Comparison of ENCODE assay signal across 10 mouse cellular contexts in genomic region chr17:24243311-24243969, GRCm38 (mm10). TPM values are rescaled to one million over a fixed set of nuclear protein-coding genes. Genes with fewer than 3 reads are reported as not detected.
DNase-seq lines count a peak whose midpoint lies in the region; ATAC-seq lines count a peak whose summit lies in the region.
"Had no signal": no experiment of that assay in that cellular context is flagged by ENCODE, and none has a peak within 500 bp of the region (broad histone marks: within the 10 kb centered on the region; RNA-seq: fewer than 3 reads in every experiment).

No protein-coding gene starts in this region.

- no peak for ATAC-seq in midbrain, embryonic 14.5 days (ENCODE audit: low FRiP score, low TSS enrichment)
- ATAC-seq in midbrain, embryonic 15.5 days (replicated peaks), result no peak

- H3K9me3 ChIP-seq in midbrain, embryonic 14.5 days (ENCODE audit: control insufficient read depth, low read length), result no peaks in the 10 kb centered on the region
- H3K9me3 ChIP-seq in midbrain, embryonic 15.5 days, result no peaks in the 10 kb centered on the region
- H3K9me3 ChIP-seq: stomach, embryonic 15.5 days had no signal

- no peak overlapping the region for H3K9ac ChIP-seq in midbrain, embryonic 14.5 days (replicated peaks; ENCODE audit: low read length)
- H3K9ac ChIP-seq in midbrain, embryonic 15.5 days, result no peak overlapping the region
- H3K9ac ChIP-seq: liver, embryonic 13.5 days; stomach, embryonic 15.5 days had no signal

- 91% methylated on average over 4 of the region's 4 CpGs for WGBS in midbrain, embryonic 14.5 days
- WGBS in midbrain, embryonic 15.5 days, result 85% methylated on average over 4 of the region's 4 CpGs

- H3K4me2 ChIP-seq in midbrain, embryonic 14.5 days (ENCODE audit: low read length), result no peak overlapping the region
- H3K4me2 ChIP-seq in midbrain, embryonic 15.5 days, result no peak overlapping the region
- H3K4me2 ChIP-seq: liver, embryonic 13.5 days; stomach, embryonic 15.5 days had no signal

- intact Hi-C loops in heart, postnatal 25 days (cut with DNase I), result no loop called here

- H3K4me3 ChIP-seq in midbrain, embryonic 14.5 days (replicated peaks; ENCODE audit: low read depth, low read length), result no peak overlapping the region
- H3K4me3 ChIP-seq in midbrain, embryonic 15.5 days, result no peak overlapping the region
- H3K4me3 ChIP-seq: liver, embryonic 13.5 days; stomach, embryonic 15.5 days had no signal

- DNase-seq in cerebellum, postnatal 14 days, result peak; percentile 46 to 83
- DNase-seq in cerebellum, adult 11 months, result no peak
- peak; percentile 46 for DNase-seq in midbrain, embryonic 14.5 days
- peak; percentile 45 for DNase-seq in embryo, embryonic 10.5 days (ENCODE audit: low spot score)
- peak; percentile 72 for DNase-seq in naive thymus-derived CD4-positive, alpha-beta T cell, adult 2 months (ENCODE audit: low read depth)
- no peak for DNase-seq in frontal cortex, postnatal 36 days (ENCODE audit: low spot score in 2 of 2)
- no peak for DNase-seq in heart, postnatal 25 days (ENCODE audit: low spot score)
- DNase-seq: liver, embryonic 13.5 days had no signal

- H3K36me3 ChIP-seq in midbrain, embryonic 14.5 days (ENCODE audit: control insufficient read depth, insufficient read depth, low read length), result peaks cover 64% of the 10 kb centered on the region
- H3K36me3 ChIP-seq in midbrain, embryonic 15.5 days (replicated peaks), result peaks cover 42% of the 10 kb centered on the region

- H3K4me1 ChIP-seq in midbrain, embryonic 14.5 days (ENCODE audit: control insufficient read depth, insufficient read depth, low read length), result no peaks in the 10 kb centered on the region
- H3K4me1 ChIP-seq in midbrain, embryonic 15.5 days, result no peaks in the 10 kb centered on the region
- H3K4me1 ChIP-seq: stomach, embryonic 15.5 days had no signal

- no peak overlapping the region for H3K27ac ChIP-seq in midbrain, embryonic 14.5 days (replicated peaks; ENCODE audit: low read depth, low read length)
- no peak overlapping the region for H3K27ac ChIP-seq in midbrain, embryonic 15.5 days
- H3K27ac ChIP-seq: liver, embryonic 13.5 days; stomach, embryonic 15.5 days had no signal

- no peaks in the 10 kb centered on the region for H3K27me3 ChIP-seq in midbrain, embryonic 14.5 days (ENCODE audit: control insufficient read depth, insufficient read depth, low read length)
- no peaks in the 10 kb centered on the region for H3K27me3 ChIP-seq in midbrain, embryonic 15.5 days (replicated peaks)
- H3K27me3 ChIP-seq: liver, embryonic 13.5 days; stomach, embryonic 15.5 days had no signal

RNA-seq across cellular contexts. Expression of gene Ccnf, which starts 7.8 kb away (rescaled TPM):
- polyA plus RNA-seq in midbrain, embryonic 14.5 days (2014; fragmentation: Nextera tagmentation; extraction: Ambion mirVana), result 11.1 and 16.6 TPM in 2 replicates
- polyA plus RNA-seq in midbrain, embryonic 15.5 days (2015; fragmentation: Nextera tagmentation; extraction: Ambion mirVana), result 13.9 and 15.1 TPM in 2 replicates
- total RNA-seq in heart, postnatal 25 days (2021), result 1 to 10 TPM; 1.1 to 1.2 TPM

RNA-seq across cellular contexts. Expression of gene Tedc2, which starts 22.8 kb away (rescaled TPM):
- polyA plus RNA-seq in midbrain, embryonic 14.5 days (2014; fragmentation: Nextera tagmentation; extraction: Ambion mirVana), result 8.0 and 9.0 TPM in 2 replicates
- 12.1 and 12.5 TPM in 2 replicates for polyA plus RNA-seq in midbrain, embryonic 15.5 days (2015; fragmentation: Nextera tagmentation; extraction: Ambion mirVana)
- total RNA-seq in heart, postnatal 25 days (2021), result 1 to 10 TPM; 1.7 to 2.2 TPM

RNA-seq across cellular contexts. Expression of gene Ntn3, which starts 34.1 kb away (rescaled TPM):
- 3.1 and 3.4 TPM in 2 replicates for polyA plus RNA-seq in midbrain, embryonic 14.5 days (2014; fragmentation: Nextera tagmentation; extraction: Ambion mirVana)
- polyA plus RNA-seq in midbrain, embryonic 15.5 days (2015; fragmentation: Nextera tagmentation; extraction: Ambion mirVana), result 5.1 and 5.4 TPM in 2 replicates
- under 1 TPM; 0.64 to 0.73 TPM for total RNA-seq in heart, postnatal 25 days (2021)

RNA-seq across cellular contexts. Expression of gene Tbc1d24, which starts 38.1 kb away (rescaled TPM):
- 25.9 and 27.0 TPM in 2 replicates for polyA plus RNA-seq in midbrain, embryonic 14.5 days (2014; fragmentation: Nextera tagmentation; extraction: Ambion mirVana)
- polyA plus RNA-seq in midbrain, embryonic 15.5 days (2015; fragmentation: Nextera tagmentation; extraction: Ambion mirVana), result 28.7 and 30.7 TPM in 2 replicates
- total RNA-seq in heart, postnatal 25 days (2021), result 1 to 10 TPM; 8.3 to 9.4 TPM

Comparison
In these comparisons a context has a peak if more than half of its experiments do, and no peak if none do; other contexts are left out.
1. DNase-seq: peak in cerebellum, postnatal 14 days (2 of 2), midbrain, embryonic 14.5 days (single experiment), embryo, embryonic 10.5 days (single experiment) and naive thymus-derived CD4-positive, alpha-beta T cell, adult 2 months (single experiment); none in cerebellum, adult 11 months (single experiment), frontal cortex, postnatal 36 days (0 of 2) and heart, postnatal 25 days (single experiment).